Mouse (Mus musculus) CH12.LX (cell line): Measurements from ENCODE around the gene Tgfb2. TPM values are rescaled to one million over a fixed set of nuclear protein-coding genes. Genes with fewer than 3 reads are reported as not detected.

Experiments
- DNase-seq: peaks from one replicate; pipeline ENCODE4 v3.0.0-alpha.2; 2013; ENCODE audit errors: extremely low read depth
- H3K27ac ChIP-seq: 2 replicates; pipeline ENCODE4 v1.5.1; 2012; ENCODE audit warnings: low read depth, mild to moderate bottlenecking, control low read depth, moderate library complexity; ENCODE audit not compliant: insufficient read depth
- H3K27me3 ChIP-seq: replicated peaks from 2 replicates; pipeline ENCODE3; 2012; ENCODE audit warnings: inconsistent platforms
- H3K36me3 ChIP-seq, 2 experiments: replicated peaks in 1 of 2; 2 replicates each; pipeline versions ENCODE3 to v1.6.1; 2012; ENCODE audit warnings: inconsistent platforms in 1 of 2, low read length in 1 of 2, mild to moderate bottlenecking in 1 of 2, mixed read lengths in 1 of 2, moderate library complexity in 1 of 2; ENCODE audit not compliant: control insufficient read depth in 1 of 2, insufficient read depth in 1 of 2
- H3K4me1 ChIP-seq, 2 experiments: 2 replicates each; pipeline ENCODE4 v1.6.1; 2012; ENCODE audit warnings: inconsistent platforms in 1 of 2, moderate library complexity in 1 of 2; ENCODE audit not compliant: insufficient read depth in 2 of 2, control insufficient read depth in 1 of 2
- H3K4me2 ChIP-seq: 2 replicates; pipeline ENCODE4 v1.6.1; 2012; ENCODE audit warnings: low read depth, mild to moderate bottlenecking, control low read depth; ENCODE audit not compliant: poor library complexity, insufficient read depth, severe bottlenecking
- H3K4me3 ChIP-seq, 3 experiments: fragments of 150-350 bp in 1 of 3; sonication (generic) in 1 of 3; replicated peaks in 1 of 3; 2 replicates each; pipeline versions ENCODE3 to v1.5.1; 2011 to 2012; ENCODE audit warnings: low read depth in 2 of 3, low read length in 2 of 3, mild to moderate bottlenecking in 2 of 3, moderate library complexity in 2 of 3, control low read depth in 1 of 3, improper control_type of control experiment in 1 of 3, inconsistent platforms in 1 of 3, mixed read lengths in 1 of 3; ENCODE audit not compliant: poor library complexity in 1 of 3
- H3K79me2 ChIP-seq: replicated peaks from 2 replicates; pipeline ENCODE4 v1.6.1; 2012; ENCODE audit warnings: mild to moderate bottlenecking, moderate library complexity; ENCODE audit not compliant: control insufficient read depth, poor library complexity, insufficient read depth, severe bottlenecking; ENCODE audit errors: extremely low read depth
- H3K9ac ChIP-seq: 2 replicates; pipeline ENCODE4 v1.6.1; 2012; ENCODE audit warnings: low read depth, mild to moderate bottlenecking, control low read depth, moderate library complexity; ENCODE audit not compliant: insufficient read depth
- H3K9me3 ChIP-seq: replicated peaks from 2 replicates; pipeline ENCODE3; 2012; ENCODE audit warnings: low read length, inconsistent platforms, mixed read lengths
- BHLHE40 ChIP-seq: IDR thresholded peaks from 2 replicates; pipeline ENCODE4 v1.6.1; 2011; ENCODE audit warnings: mild to moderate bottlenecking, low read depth, low read length, improper control_type of control experiment
- CHD1 ChIP-seq: IDR thresholded peaks from 2 replicates; pipeline ENCODE4 v1.6.1; 2012; ENCODE audit warnings: low read depth, low read length, improper control_type of control experiment, inconsistent platforms
- E2F4 ChIP-seq: IDR thresholded peaks from 2 replicates; pipeline ENCODE4 v1.6.1; 2011; ENCODE audit warnings: low read depth, low read length, improper control_type of control experiment; ENCODE audit not compliant: insufficient replicate concordance
- ELF1 ChIP-seq: IDR thresholded peaks from 2 replicates; pipeline ENCODE4 v1.6.1; 2014; ENCODE audit warnings: low read depth, mild to moderate bottlenecking, inconsistent platforms, low read length, improper control_type of control experiment
- ETS1 ChIP-seq: conservative IDR thresholded peaks from 2 replicates; pipeline ENCODE4 v1.6.1; 2012; ENCODE audit warnings: low read depth, mild to moderate bottlenecking, inconsistent platforms, low read length, improper control_type of control experiment, moderate library complexity
- HCFC1 ChIP-seq: IDR thresholded peaks from 2 replicates; pipeline ENCODE4 v1.6.1; 2012; ENCODE audit warnings: low read depth, mild to moderate bottlenecking, inconsistent platforms, low read length, improper control_type of control experiment
- IRF4 ChIP-seq: IDR thresholded peaks from 2 replicates; pipeline ENCODE4 v1.6.1; 2014; ENCODE audit warnings: low read depth, mild to moderate bottlenecking, inconsistent platforms, low read length, improper control_type of control experiment
- JUN ChIP-seq: IDR thresholded peaks from 2 replicates; pipeline ENCODE4 v1.6.1; 2011; ENCODE audit warnings: low read depth, mild to moderate bottlenecking, low read length, improper control_type of control experiment, moderate library complexity; ENCODE audit not compliant: insufficient read depth
- JUND ChIP-seq: conservative IDR thresholded peaks from 2 replicates; pipeline ENCODE4 v1.6.1; 2011; ENCODE audit warnings: low read depth, low read length, improper control_type of control experiment
- KAT2A ChIP-seq: IDR thresholded peaks from 2 replicates; pipeline ENCODE4 v1.6.1; 2012; ENCODE audit warnings: low read length, improper control_type of control experiment, inconsistent platforms; ENCODE audit not compliant: insufficient replicate concordance
- MAFK ChIP-seq: IDR thresholded peaks from 2 replicates; pipeline ENCODE4 v1.6.1; 2011; ENCODE audit warnings: low read length, improper control_type of control experiment; ENCODE audit not compliant: insufficient replicate concordance
- MAZ ChIP-seq: IDR thresholded peaks from 2 replicates; pipeline ENCODE4 v1.6.1; 2012; ENCODE audit warnings: low read depth, mild to moderate bottlenecking, inconsistent platforms, low read length, improper control_type of control experiment, moderate library complexity
- MXI1 ChIP-seq: IDR thresholded peaks from 2 replicates; pipeline ENCODE4 v1.6.1; 2011; ENCODE audit warnings: mild to moderate bottlenecking, low read depth, low read length, improper control_type of control experiment
- NELFE ChIP-seq: IDR thresholded peaks from 2 replicates; pipeline ENCODE4 v1.6.1; 2011; ENCODE audit warnings: low read depth, low read length, improper control_type of control experiment
- NRF1 ChIP-seq: IDR thresholded peaks from 2 replicates; pipeline ENCODE4 v1.6.1; 2014; ENCODE audit warnings: low read depth, mild to moderate bottlenecking, inconsistent platforms, low read length, improper control_type of control experiment, moderate library complexity
- PAX5 ChIP-seq: IDR thresholded peaks from 2 replicates; pipeline ENCODE4 v1.6.1; 2012; ENCODE audit warnings: low read length, inconsistent platforms, mixed read lengths
- POLR2A ChIP-seq: IDR thresholded peaks from 2 replicates; pipeline ENCODE4 v1.6.1; 2011; ENCODE audit warnings: low read depth, mild to moderate bottlenecking, improper control_type of control experiment, low read length
- POLR2AphosphoS2 ChIP-seq: IDR thresholded peaks from 2 replicates; pipeline ENCODE4 v1.6.1; 2011; ENCODE audit warnings: low read depth, low read length, improper control_type of control experiment
- RAD21 ChIP-seq: IDR thresholded peaks from 2 replicates; pipeline ENCODE4 v1.6.1; 2011; ENCODE audit warnings: low read depth, mild to moderate bottlenecking, low read length, improper control_type of control experiment, moderate library complexity
- TBP ChIP-seq: conservative IDR thresholded peaks from 2 replicates; pipeline ENCODE4 v1.6.1; 2011; ENCODE audit warnings: low read depth, low read length, improper control_type of control experiment
- UBTF ChIP-seq: IDR thresholded peaks from 2 replicates; pipeline ENCODE4 v1.6.1; 2012; ENCODE audit warnings: low read depth, mild to moderate bottlenecking, inconsistent platforms, low read length, improper control_type of control experiment, moderate library complexity
- ZC3H11A ChIP-seq: IDR thresholded peaks from 2 replicates; pipeline ENCODE4 v1.6.1; 2012; ENCODE audit warnings: low read depth, mild to moderate bottlenecking, inconsistent platforms, low read length, improper control_type of control experiment
- ZMIZ1 ChIP-seq: IDR thresholded peaks from 2 replicates; pipeline ENCODE4 v1.6.1; 2012; ENCODE audit warnings: low read depth, mild to moderate bottlenecking, inconsistent platforms, low read length, improper control_type of control experiment
- dilution Hi-C: fragments of 300-500 bp; cut with MboI; formaldehyde crosslinking; loops from 2 replicates; pipeline ENCODE4 v1.14.3; 2020; ENCODE audit warnings: low sequenced_read_pairs; ENCODE audit not compliant: extremely low pct_unique_long_range_greater_than_20kb, extremely low pct_ligation_motif_present
- in situ Hi-C: fragments of 300-500 bp; cut with MboI; formaldehyde crosslinking; loops from 3 replicates; pipeline ENCODE4 v1.14.3; 2019; ENCODE audit warnings: low sequenced_read_pairs, low pct_ligation_motif_present, low pct_unique_long_range_greater_than_20kb, mixed read lengths
- polyA plus RNA-seq: library from polyadenylated mRNA; unstranded; fragments of >175 nt; gene quantifications from 2 replicates; pipeline ENCODE4 v1.2.1, GENCODE M21; 2012; ENCODE audit warnings: low read depth; ENCODE audit not compliant: insufficient read length
- total RNA-seq, 2 experiments: library from RNA; depleted of rRNA; stranded (reverse); fragments of 300-350 nt in 1 of 2; fragments of >200 nt in 1 of 2; gene quantifications; 2 replicates each; pipeline ENCODE4 v1.2.3; 2012 to 2014

The Tgfb2 gene
- total and polyA plus RNA-seq, 3 experiments, result 0.04 TPM; not detected in 2

DNA sequence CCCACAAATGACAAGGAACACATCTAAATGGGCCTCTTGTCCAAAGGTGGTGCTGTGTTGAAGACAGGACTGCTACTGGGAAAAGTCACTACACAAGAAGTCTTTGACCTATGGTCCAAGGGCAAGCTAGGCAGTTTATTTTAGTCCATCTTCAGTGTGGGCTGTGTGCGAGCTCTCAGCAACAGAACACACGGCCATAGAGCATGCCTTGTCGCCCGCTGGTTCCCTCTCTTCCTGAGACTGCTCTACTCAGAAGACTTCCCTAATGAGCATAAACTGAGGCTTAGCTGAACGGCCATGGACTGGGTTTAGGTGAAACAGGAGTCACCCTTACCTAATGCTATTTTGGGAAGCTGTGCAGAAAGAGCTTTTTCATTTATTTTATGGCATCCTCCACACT is 74.8 kb downstream of the Tgfb2 start:
- no peaks in the 10 kb centered on the region for H3K27me3 ChIP-seq
- in situ Hi-C loops, result no loop called here

DNA sequence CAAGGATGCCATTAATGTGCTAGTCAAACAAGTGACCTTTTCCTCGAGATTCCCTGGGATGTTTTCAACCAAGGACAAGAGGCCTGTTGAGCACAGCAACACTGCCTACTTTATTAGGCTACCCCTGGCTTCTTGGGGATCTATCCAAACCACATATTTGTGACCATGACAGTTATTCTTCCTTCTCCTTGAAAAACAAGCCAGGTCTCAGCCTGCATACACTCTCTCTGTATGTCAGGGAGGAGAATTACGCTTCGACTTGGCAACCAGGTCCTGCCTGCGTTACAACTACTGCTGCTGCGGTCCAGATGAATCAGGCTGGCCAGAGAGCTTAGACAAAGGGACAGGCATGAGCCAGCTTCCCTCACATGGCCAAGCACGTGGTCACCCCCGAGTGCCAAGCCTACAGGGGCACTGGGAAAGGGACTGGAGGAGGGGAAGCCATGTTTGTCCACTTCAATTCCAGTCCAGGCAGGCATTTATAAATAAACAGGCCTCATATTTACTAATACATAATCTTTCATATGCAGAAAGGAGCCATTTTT is 78.3 kb downstream of the Tgfb2 start:
- peaks cover 12% of the 10 kb centered on the region for H3K9me3 ChIP-seq

More for the DNA sequence above, 74.8 kb downstream of the Tgfb2 start:
- Histone ChIP-seq H3K9me3 (peaks cover 15% of the 10 kb centered on the region), H3K4me1 (no peaks in the 10 kb centered on the region), H3K36me3 (no peaks in the 10 kb centered on the region), H3K79me2 (no peaks in the 10 kb centered on the region), H3K4me2 (no peak overlapping the region), H3K4me3 (no peak overlapping the region), H3K27ac (no peak overlapping the region), H3K9ac (no peak overlapping the region)
- dilution Hi-C loops, result no loop called here
- DNase-seq, result no peak
- TF ChIP-seq POLR2AphosphoS2 (no peak), MXI1 (no peak), CHD1 (no peak), PAX5 (no peak), ZMIZ1 (no peak), HCFC1 (no peak), ZC3H11A (no peak), TBP (no peak), KAT2A (no peak), IRF4 (no peak), BHLHE40 (no peak), RAD21 (no peak)

More for the DNA sequence above, 78.3 kb downstream of the Tgfb2 start:
- Histone ChIP-seq H3K27ac (no peak overlapping the region), H3K4me1 (no peaks in the 10 kb centered on the region), H3K27me3 (no peaks in the 10 kb centered on the region), H3K4me3 (no peak overlapping the region), H3K79me2 (no peaks in the 10 kb centered on the region), H3K4me2 (no peak overlapping the region), H3K9ac (no peak overlapping the region), H3K36me3 (no peaks in the 10 kb centered on the region)
- TF ChIP-seq PAX5, result no peak
- TF ChIP-seq UBTF, result no peak
- TF ChIP-seq NRF1, result no peak
- TF ChIP-seq JUND, result no peak
- no peak for TF ChIP-seq MAZ
- TF ChIP-seq IRF4, result no peak
- no peak for TF ChIP-seq E2F4
- no peak for TF ChIP-seq MAFK
- no peak for TF ChIP-seq POLR2A
- no peak for TF ChIP-seq JUN
- TF ChIP-seq RAD21, result no peak
- no peak for TF ChIP-seq KAT2A
- no peak for TF ChIP-seq ETS1
- TF ChIP-seq ELF1, result no peak
- TF ChIP-seq NELFE, result no peak
- DNase-seq, result no peak
- in situ Hi-C loops (no loop called here), dilution Hi-C loops (no loop called here)
